Mouse (Mus musculus): ENCODE measurements around the gene Ice1. TPM values are rescaled to one million over a fixed set of nuclear protein-coding genes. Genes with fewer than 3 reads are reported as not detected.

Gene Ice1
- total RNA-seq, 2 experiments from 2014 or later, result 16.3 to 17.9 TPM

Other genes with a start within 250 kb of the Ice1 start
- gene Adamts16, start 204.2 kb upstream of the Ice1 start, total RNA-seq (2021), result 1 to 10 TPM in 1 of 2 experiments, under 1 TPM in 1; 0.73 to 1.7 TPM